Mouse (Mus musculus): ENCODE results near the gene Cd151.

- TF ChIP-seq CTCF (IDR thresholded peaks at IDR 0.05; ENCODE audit: extremely low read depth, insufficient read depth, insufficient read length, insufficient replicate concordance) (no peak), POLR2A (IDR thresholded peaks at IDR 0.05; ENCODE audit: low read depth, low read length) (no peak)
Measured at GRCm38 (mm10) chr7:141468164-141468521, 951 bp downstream of the Cd151 start.

Data from spleen, adult 2 months (tissue).